Mouse (Mus musculus) liver, embryonic 14.5 days (tissue): ENCODE measurements at regions not wholly inside any gene's neighbourhood (a gene's known extent, or its start where the extent isn't known, plus 50 kb on each side); places are given as distances from the start of the nearest gene placed in this dataset.

Source experiments
- ATAC-seq: fragments of 200-750 bp; cut with Nextera tagmentation; 2 replicates; pipeline ENCODE4 v1.8.0; 2017; ENCODE audit warnings: moderate number of reproducible peaks, mild to moderate bottlenecking, moderate library complexity; ENCODE audit not compliant: insufficient read depth
- DNase-seq, 3 experiments: peaks; one replicate each; pipeline ENCODE4 v3.0.0-alpha.2; 2012 to 2013; ENCODE audit warnings: low read depth in 3 of 3, low spot score in 3 of 3
- H3K27ac ChIP-seq: fragments of 300-500 bp; sonication (generic); 2 replicates; pipeline ENCODE4 v1.5.1; 2014; ENCODE audit warnings: moderate library complexity, mild to moderate bottlenecking, control low read depth, inconsistent platforms
- H3K27me3 ChIP-seq: fragments of 300-500 bp; sonication (generic); 2 replicates; pipeline ENCODE4 v1.6.1; 2014; ENCODE audit warnings: mild to moderate bottlenecking, low read length, moderate library complexity; ENCODE audit not compliant: control insufficient read depth, insufficient read depth
- H3K36me3 ChIP-seq: fragments of 300-500 bp; sonication (generic); replicated peaks from 2 replicates; pipeline ENCODE4 v1.6.1; 2014; ENCODE audit warnings: low read depth; ENCODE audit not compliant: control insufficient read depth, insufficient read depth
- H3K4me1 ChIP-seq, 2 experiments: fragments of 200-500 bp in 1 of 2; fragments of 300-500 bp in 1 of 2; sonication (generic) in 1 of 2; replicated peaks; 2 replicates each; pipeline ENCODE4 v1.6.1; 2012 to 2014; ENCODE audit warnings: antibody characterized with exemption in 1 of 2, inconsistent platforms in 1 of 2, low read length in 1 of 2; ENCODE audit not compliant: control insufficient read depth in 2 of 2, insufficient read depth in 2 of 2
- H3K4me2 ChIP-seq: fragments of 300-500 bp; sonication (generic); 2 replicates; pipeline ENCODE4 v1.6.1; 2014; ENCODE audit warnings: low read depth, mild to moderate bottlenecking, control low read depth, moderate library complexity
- H3K4me3 ChIP-seq, 2 experiments: fragments of 200-500 bp in 1 of 2; fragments of 300-500 bp in 1 of 2; sonication (generic) in 1 of 2; 2 replicates each; pipeline ENCODE4 v1.5.1; 2012 to 2014; ENCODE audit warnings: low read depth in 2 of 2, low read length in 2 of 2, mild to moderate bottlenecking in 2 of 2, control low read depth in 1 of 2, inconsistent platforms in 1 of 2, moderate library complexity in 1 of 2; ENCODE audit not compliant: insufficient read depth in 1 of 2
- H3K9ac ChIP-seq: fragments of 300-500 bp; sonication (generic); replicated peaks from 2 replicates; pipeline ENCODE4 v1.6.1; 2014; ENCODE audit warnings: mild to moderate bottlenecking, control low read depth, moderate library complexity
- H3K9me3 ChIP-seq: fragments of 300-500 bp; sonication (generic); 2 replicates; pipeline ENCODE4 v1.6.1; 2016; ENCODE audit warnings: low read length, mixed read lengths; ENCODE audit not compliant: control insufficient read depth
- CTCF ChIP-seq: IDR thresholded peaks from 2 replicates; pipeline ENCODE4 v1.5.1; 2016; ENCODE audit warnings: antibody characterized with exemption, low read depth, control low read depth
- EP300 ChIP-seq: IDR thresholded peaks from 2 replicates; pipeline ENCODE4 v1.6.1; 2016; ENCODE audit warnings: antibody characterized with exemption, low read depth
- WGBS: fragments of 180-500 bp; shearing (Covaris S2); extraction: QIAGEN DNeasy Blood & Tissue Kit; methylation state at CpG from one replicate; pipeline ENCODE4 v1.1.7; 2014; ENCODE audit not compliant: insufficient replicate concordance; 5-methylcytosine and 5-hydroxymethylcytosine counted together

- TF ChIP-seq EP300 (no peak), CTCF (no peak)
- Histone ChIP-seq H3K27ac (no peak overlapping the region), H3K4me2 (no peak overlapping the region), H3K4me1 (no peaks in the 10 kb centered on the region), H3K4me3 (no peak overlapping the region), H3K36me3 (no peaks in the 10 kb centered on the region), H3K9me3 (peaks cover 2% of the 10 kb centered on the region; the same call in 1 of the 2 replicates), H3K27me3 (no peaks in the 10 kb centered on the region), H3K9ac (no peak overlapping the region)
- ATAC-seq (no peak), DNase-seq (no peak)
- WGBS: 75% methylated on average over 7 of the region's 7 CpGs
Observed at GRCm38 (mm10) chr17:47266335-47266734, 102.4 kb upstream of the Mrps10 start.

GRCm38 (mm10) chr17:47262986-47263385 is 105.7 kb upstream of the Mrps10 start:
- H3K4me1 ChIP-seq: no peaks in the 10 kb centered on the region
- 72% methylated on average over 9 of the region's 9 CpGs for WGBS
- H3K4me3 ChIP-seq: no peak overlapping the region
- ATAC-seq (no peak), DNase-seq (no peak)
- peaks cover 2% of the 10 kb centered on the region; the same call in 1 of the 2 replicates for H3K9me3 ChIP-seq
- H3K27ac ChIP-seq: no peak overlapping the region
- H3K27me3 ChIP-seq: no peaks in the 10 kb centered on the region
- no peak overlapping the region for H3K9ac ChIP-seq
- H3K36me3 ChIP-seq: no peaks in the 10 kb centered on the region
- no peak overlapping the region for H3K4me2 ChIP-seq
- TF ChIP-seq CTCF (no peak), EP300 (no peak)

GRCm38 (mm10) chr17:47262141-47262540 is 106.5 kb upstream of the Mrps10 start:
- ATAC-seq (no peak), DNase-seq (no peak)
- no peaks in the 10 kb centered on the region for H3K36me3 ChIP-seq
- no peak overlapping the region for H3K9ac ChIP-seq
- H3K4me2 ChIP-seq: no peak overlapping the region
- no peaks in the 10 kb centered on the region for H3K4me1 ChIP-seq
- no peak overlapping the region for H3K27ac ChIP-seq
- H3K27me3 ChIP-seq: no peaks in the 10 kb centered on the region
- no peak overlapping the region for H3K4me3 ChIP-seq
- TF ChIP-seq CTCF (no peak), EP300 (no peak)
- H3K9me3 ChIP-seq: no peaks in the 10 kb centered on the region
- 43% methylated on average over 5 of the region's 5 CpGs for WGBS

GRCm38 (mm10) chr17:47260976-47261375 is 107.7 kb upstream of the Mrps10 start:
- no peak overlapping the region for H3K4me3 ChIP-seq
- TF ChIP-seq EP300: no peak
- no peak for TF ChIP-seq CTCF
- no peak overlapping the region for H3K4me2 ChIP-seq
- no peaks in the 10 kb centered on the region for H3K4me1 ChIP-seq
- no peak overlapping the region for H3K27ac ChIP-seq
- no peaks in the 10 kb centered on the region for H3K9me3 ChIP-seq
- H3K9ac ChIP-seq: no peak overlapping the region
- no peaks in the 10 kb centered on the region for H3K36me3 ChIP-seq
- no peaks in the 10 kb centered on the region for H3K27me3 ChIP-seq
- DNase-seq (no peak), ATAC-seq (no peak)
- 36% methylated on average over 4 of the region's 4 CpGs for WGBS

GRCm38 (mm10) chr17:47258296-47258695 is 110.4 kb upstream of the Mrps10 start:
- 61% methylated on average over 2 of the region's 2 CpGs for WGBS
- H3K36me3 ChIP-seq: no peaks in the 10 kb centered on the region
- DNase-seq (no peak), ATAC-seq (no peak)
- H3K4me1 ChIP-seq: no peaks in the 10 kb centered on the region
- no peak overlapping the region for H3K4me3 ChIP-seq
- H3K27ac ChIP-seq: no peak overlapping the region
- no peak overlapping the region for H3K9ac ChIP-seq
- H3K27me3 ChIP-seq: no peaks in the 10 kb centered on the region
- H3K4me2 ChIP-seq: no peak overlapping the region
- TF ChIP-seq CTCF: no peak
- no peak for TF ChIP-seq EP300
- no peaks in the 10 kb centered on the region for H3K9me3 ChIP-seq
